Mouse (Mus musculus): Measurements from ENCODE around the gene Atf6b.

GRCm38 (mm10) chr17:34604511-34605237 is 42.3 kb upstream of the Atf6b start:
- TF ChIP-seq ZNF384 (IDR thresholded peaks at IDR 0.05; ENCODE audit: low read depth, low read length) = no peak
- TF ChIP-seq CHD2 (IDR thresholded peaks at IDR 0.05; ENCODE audit: low read depth, low read length) = no peak
- TF ChIP-seq MAFK (IDR thresholded peaks at IDR 0.05; ENCODE audit: insufficient read depth, low read depth, low read length) = no peak
- TF ChIP-seq HCFC1 (IDR thresholded peaks at IDR 0.05; ENCODE audit: borderline replicate concordance, insufficient read depth, low read length) = no peak
- no peak for TF ChIP-seq ZC3H11A (IDR thresholded peaks at IDR 0.05; ENCODE audit: borderline replicate concordance, low read depth, low read length)

Measured in ES-E14 (cell line).